Mouse (Mus musculus) ES-E14 (cell line): ENCODE data around the gene Gusb.

Experiments used
- CHD2 ChIP-seq: IDR thresholded peaks from 2 replicates; pipeline ENCODE4 v1.6.1; 2014; ENCODE audit warnings: mild to moderate bottlenecking, low read depth, low read length, inconsistent platforms
- HCFC1 ChIP-seq: IDR thresholded peaks from 2 replicates; pipeline ENCODE4 v1.6.1; 2012; ENCODE audit warnings: low read length, inconsistent platforms, borderline replicate concordance; ENCODE audit not compliant: insufficient read depth
- MAFK ChIP-seq: IDR thresholded peaks from 2 replicates; pipeline ENCODE4 v1.6.1; 2014; ENCODE audit warnings: mild to moderate bottlenecking, low read depth, low read length, inconsistent platforms; ENCODE audit not compliant: insufficient read depth
- ZC3H11A ChIP-seq: IDR thresholded peaks from 2 replicates; pipeline ENCODE4 v1.6.1; 2012; ENCODE audit warnings: low read depth, mild to moderate bottlenecking, inconsistent platforms, low read length, borderline replicate concordance
- ZNF384 ChIP-seq: IDR thresholded peaks from 2 replicates; pipeline ENCODE4 v1.6.1; 2012; ENCODE audit warnings: low read depth, low read length, inconsistent platforms

- TF ChIP-seq ZC3H11A (no peak), ZNF384 (no peak), MAFK (no peak), CHD2 (no peak), HCFC1 (no peak)
Measured at GRCm38 (mm10) chr5:130050416-130050815, 47.6 kb upstream of the Gusb start.
